ENCODE assay signal across 20 mouse cellular contexts in the genomic region with DNA sequence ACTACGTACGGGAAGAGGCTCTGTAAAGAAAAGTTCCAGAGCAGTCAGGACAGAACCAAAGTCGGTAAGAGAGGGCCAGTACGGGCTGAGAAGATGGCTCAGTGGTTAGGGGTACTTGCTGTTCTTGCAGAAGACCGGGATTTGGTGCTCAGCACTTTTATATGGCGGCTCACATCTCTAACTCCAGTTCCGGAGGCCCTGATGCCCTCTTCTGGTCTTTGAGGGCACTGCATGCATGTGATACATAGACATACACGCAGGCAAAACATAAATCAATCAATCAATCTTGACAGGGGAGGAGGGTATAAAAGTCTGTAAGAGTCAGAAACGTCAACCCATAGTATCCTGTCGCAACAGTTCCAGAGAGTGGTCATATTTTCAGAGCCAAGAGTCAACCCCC.
"Had no signal": no experiment of that assay in that cellular context is flagged by ENCODE, and none has a peak within 500 bp of the region (broad histone marks: within the 10 kb centered on the region; RNA-seq: fewer than 3 reads in every experiment).

No protein-coding gene starts in this region.

- H3K27me3 ChIP-seq: limb, embryonic 13.5 days; liver, embryonic 13.5 days; midbrain, embryonic 12.5 days; midbrain, embryonic 15.5 days; neural tube, embryonic 12.5 days; neural tube, embryonic 15.5 days had no signal

- H3K4me2 ChIP-seq: limb, embryonic 13.5 days; liver, embryonic 13.5 days; lung, embryonic 14.5 days; midbrain, embryonic 12.5 days; midbrain, embryonic 15.5 days; neural tube, embryonic 12.5 days; neural tube, embryonic 15.5 days had no signal

- ATAC-seq: liver, postnatal 0 days; lung, postnatal 0 days; midbrain, embryonic 15.5 days had no signal

- H3K36me3 ChIP-seq: limb, embryonic 10.5 days; limb, embryonic 13.5 days; liver, embryonic 13.5 days; midbrain, embryonic 12.5 days; midbrain, embryonic 15.5 days; neural tube, embryonic 12.5 days; neural tube, embryonic 15.5 days had no signal

- H3K9me3 ChIP-seq: limb, embryonic 10.5 days; limb, embryonic 13.5 days; liver, embryonic 13.5 days; midbrain, embryonic 12.5 days; midbrain, embryonic 15.5 days; neural tube, embryonic 12.5 days; neural tube, embryonic 15.5 days had no signal

- H3K27ac ChIP-seq: kidney, postnatal 0 days; layer of hippocampus, adult 2 months; limb, embryonic 10.5 days; limb, embryonic 13.5 days; liver, embryonic 13.5 days; macrophage; midbrain, embryonic 12.5 days; midbrain, embryonic 15.5 days; neural tube, embryonic 12.5 days; neural tube, embryonic 15.5 days had no signal

- H3K4me1 ChIP-seq: limb, embryonic 13.5 days; midbrain, embryonic 12.5 days; midbrain, embryonic 15.5 days; neural tube, embryonic 15.5 days had no signal

- H3K9ac ChIP-seq: limb, embryonic 13.5 days; liver, embryonic 13.5 days; liver, postnatal 0 days; lung, embryonic 14.5 days; midbrain, embryonic 12.5 days; midbrain, embryonic 15.5 days; neural tube, embryonic 12.5 days; neural tube, embryonic 15.5 days had no signal

- H3K4me3 ChIP-seq: layer of hippocampus, adult 2 months; limb, embryonic 10.5 days; limb, embryonic 13.5 days; liver, embryonic 13.5 days; midbrain, embryonic 12.5 days; midbrain, embryonic 15.5 days; neural tube, embryonic 12.5 days; neural tube, embryonic 15.5 days had no signal

- DNase-seq: kidney, adult 2 months; kidney, postnatal 25 days; layer of hippocampus, postnatal 36 days; liver, embryonic 13.5 days; liver, postnatal 0 days; lung, embryonic 14.5 days; right cerebral cortex, adult 18-20 months; right cerebral cortex, postnatal 14 days; right cerebral cortex, postnatal 4 days; thymus, postnatal 25 days had no signal
